Mouse (Mus musculus): ENCODE data around the gene Ndufaf5.
A peak's percentile ranks its signal among the peaks of the same experiment; 100 is the strongest.
"Not testable (repeated sequence)": the region's sequence is repeated elsewhere in the genome, so short reads cannot be mapped to it uniquely, and the experiment has no call there.

Gene Ndufaf5

GRCm38 (mm10) chr2:140170127-140170802 is at the start of gene Ndufaf5, which contains the start of gene Esf1:
Gene Ndufaf5 (plus strand): TSS chr2:140170649.
Gene Esf1 (minus strand): TSS chr2:140170564.
- peak; percentile 97 to 98 for DNase-seq

- peak in 1 of 2 experiments; percentile 5 for DNase-seq
These were observed 44.9 kb upstream of the Ndufaf5 start for GRCm38 (mm10) chr2:140125516-140125915.

- not testable (repeated sequence) for DNase-seq
These were observed 18.7 kb upstream of the Ndufaf5 start, which contains the start of gene Gm17374 for GRCm38 (mm10) chr2:140151743-140152142. Gene Gm17374 (plus strand): TSS chr2:140152043.

GRCm38 (mm10) chr2:140159186-140159730 is 11.2 kb upstream of the Ndufaf5 start:
- no peak for DNase-seq

- no peak for DNase-seq
These were observed 7.0 kb upstream of the Ndufaf5 start for GRCm38 (mm10) chr2:140163351-140163854.

GRCm38 (mm10) chr2:140169057-140169456 is 1.4 kb upstream of the Ndufaf5 start:
- DNase-seq, result no peak

GRCm38 (mm10) chr2:140170803-140171553 is 529 bp downstream of the Ndufaf5 start:
- DNase-seq, result no peak

- not testable (repeated sequence) for DNase-seq
These were observed 15.3 kb downstream of the Ndufaf5 start for GRCm38 (mm10) chr2:140185685-140186210.

GRCm38 (mm10) chr2:140200713-140201112 is 30.3 kb downstream of the Ndufaf5 start:
- DNase-seq, result peak in 1 of 2 experiments; percentile 8

GRCm38 (mm10) chr2:140202573-140202972 is 32.1 kb downstream of the Ndufaf5 start:
- no peak for DNase-seq

- DNase-seq, result no peak
These were observed 33.3 kb downstream of the Ndufaf5 start for GRCm38 (mm10) chr2:140203756-140204155.

GRCm38 (mm10) chr2:140214519-140215027 is 44.1 kb downstream of the Ndufaf5 start:
- no peak for DNase-seq

GRCm38 (mm10) chr2:140215415-140215814 is 45.0 kb downstream of the Ndufaf5 start:
- no peak for DNase-seq

GRCm38 (mm10) chr2:140215965-140216364 is 45.5 kb downstream of the Ndufaf5 start:
- no peak for DNase-seq

GRCm38 (mm10) chr2:140220325-140220724 is 49.9 kb downstream of the Ndufaf5 start:
- no peak for DNase-seq

- DNase-seq, result no peak
These were observed 59.8 kb downstream of the Ndufaf5 start for GRCm38 (mm10) chr2:140230295-140230694.

- DNase-seq, result no peak
These were observed 66.8 kb downstream of the Ndufaf5 start for GRCm38 (mm10) chr2:140237245-140237644.

GRCm38 (mm10) chr2:140242398-140242797 is 71.9 kb downstream of the Ndufaf5 start:
- no peak for DNase-seq

- no peak for DNase-seq
These were observed 72.7 kb downstream of the Ndufaf5 start for GRCm38 (mm10) chr2:140243105-140243504.
